Comparison of ENCODE assay signal across 23 mouse cellular contexts in genomic region chr14:122511519-122511918, GRCm38 (mm10). TPM values are rescaled to one million over a fixed set of nuclear protein-coding genes. Genes with fewer than 3 reads are reported as not detected.
"Had no signal": no experiment of that assay in that cellular context is flagged by ENCODE, and none has a peak within 500 bp of the region (broad histone marks: within the 10 kb centered on the region; RNA-seq: fewer than 3 reads in every experiment).

No protein-coding gene starts in this region.

- H3K27ac ChIP-seq: hindbrain, postnatal 0 days; limb, embryonic 12.5 days; liver, embryonic 14.5 days; macrophage; midbrain, embryonic 15.5 days; neural tube, embryonic 12.5 days had no signal

- DNase-seq: kidney, adult 2 months; kidney, postnatal 25 days; layer of hippocampus, adult 9-11 months; layer of hippocampus, postnatal 36 days; lung, postnatal 10 days; right cerebral cortex, postnatal 4 days; spleen, adult 18-20 months; thymus, postnatal 4 days had no signal

- H3K9me3 ChIP-seq: limb, embryonic 12.5 days; megakaryocyte, embryonic 14.5 days; midbrain, embryonic 15.5 days; neural tube, embryonic 12.5 days had no signal

- H3K9ac ChIP-seq: limb, embryonic 12.5 days; liver, embryonic 14.5 days; midbrain, embryonic 15.5 days; neural tube, embryonic 12.5 days had no signal

- ATAC-seq: hindbrain, postnatal 0 days; midbrain, embryonic 15.5 days had no signal

- H3K36me3 ChIP-seq: limb, embryonic 12.5 days; midbrain, embryonic 15.5 days; neural tube, embryonic 12.5 days had no signal

- H3K4me2 ChIP-seq: limb, embryonic 12.5 days; midbrain, embryonic 11.5 days; midbrain, embryonic 15.5 days; neural tube, embryonic 12.5 days had no signal

- H3K4me1 ChIP-seq: limb, embryonic 12.5 days; megakaryocyte, embryonic 14.5 days; midbrain, embryonic 15.5 days; neural tube, embryonic 12.5 days had no signal

- H3K4me3 ChIP-seq: limb, embryonic 12.5 days; megakaryocyte, embryonic 14.5 days; midbrain, embryonic 15.5 days; neural tube, embryonic 12.5 days had no signal

- H3K27me3 ChIP-seq: limb, embryonic 12.5 days; midbrain, embryonic 15.5 days; neural tube, embryonic 12.5 days had no signal

RNA-seq across cellular contexts. Expression of gene Gm10837, which starts 21.1 kb away (rescaled TPM):
- total RNA-seq: layer of hippocampus, adult 18-20 months; layer of hippocampus, postnatal 36 days; left cerebral cortex, postnatal 36 days; monocyte, adult 5-6 weeks; neutrophil, adult 5-6 weeks had no signal
- polyA plus RNA-seq: intestine, embryonic 14.5 days; kidney, adult 2 months; kidney, embryonic 16.5 days; liver, embryonic 14.5 days; macrophage; stomach, embryonic 16.5 days had no signal

RNA-seq across cellular contexts. Expression of gene Zic2, which starts 36.3 kb away (rescaled TPM):
- total RNA-seq: monocyte, adult 5-6 weeks; neutrophil, adult 5-6 weeks had no signal
- polyA plus RNA-seq: intestine, embryonic 14.5 days; kidney, adult 2 months; kidney, embryonic 16.5 days; macrophage; stomach, embryonic 16.5 days had no signal

RNA-seq across cellular contexts. Expression of gene Zic5, which starts 46.0 kb away (rescaled TPM):
- total RNA-seq: neutrophil, adult 5-6 weeks had no signal
- polyA plus RNA-seq: intestine, embryonic 14.5 days; kidney, adult 2 months; liver, embryonic 14.5 days; macrophage; stomach, embryonic 16.5 days had no signal
